Mouse (Mus musculus) mature B cell (primary cell): Measurements from ENCODE around the gene Rbfox3.

ENCODE experiments used
- in situ Hi-C: fragments of 300-500 bp; cut with MboI; formaldehyde crosslinking; loops from 2 replicates; pipeline ENCODE4 v1.14.3; 2019

The Rbfox3 gene

GRCm38 (mm10) chr11:118550773-118551520 lies 360.4 kb downstream of the Rbfox3 start:
- in situ Hi-C loops: no loop called here

GRCm38 (mm10) chr11:118548242-118548641 lies 363.2 kb downstream of the Rbfox3 start:
- in situ Hi-C loops: no loop called here

- in situ Hi-C loops: no loop called here
Measured at GRCm38 (mm10) chr11:118546269-118546668, 365.1 kb downstream of the Rbfox3 start.

GRCm38 (mm10) chr11:118545690-118546089 lies 365.7 kb downstream of the Rbfox3 start:
- in situ Hi-C loops: no loop called here

- in situ Hi-C loops: no loop called here
Measured at GRCm38 (mm10) chr11:118544564-118544963, 366.8 kb downstream of the Rbfox3 start.

- in situ Hi-C loops: no loop called here
Measured at GRCm38 (mm10) chr11:118542906-118543305, 368.5 kb downstream of the Rbfox3 start.

- in situ Hi-C loops: no loop called here
Measured at GRCm38 (mm10) chr11:118540411-118541026, 370.9 kb downstream of the Rbfox3 start.

- in situ Hi-C loops: no loop called here
Measured at GRCm38 (mm10) chr11:118538008-118538407, 373.4 kb downstream of the Rbfox3 start.

GRCm38 (mm10) chr11:118534382-118535092 lies 376.9 kb downstream of the Rbfox3 start:
- in situ Hi-C loops: no loop called here

- in situ Hi-C loops: no loop called here
Measured at GRCm38 (mm10) chr11:118530313-118530712, 381.1 kb downstream of the Rbfox3 start.

GRCm38 (mm10) chr11:118528761-118529160 lies 382.6 kb downstream of the Rbfox3 start:
- in situ Hi-C loops: no loop called here

GRCm38 (mm10) chr11:118525059-118525458 lies 386.3 kb downstream of the Rbfox3 start:
- in situ Hi-C loops: no loop called here

- in situ Hi-C loops: no loop called here
Measured at GRCm38 (mm10) chr11:118523496-118524145, 387.8 kb downstream of the Rbfox3 start.

GRCm38 (mm10) chr11:118520932-118521331 lies 390.5 kb downstream of the Rbfox3 start:
- in situ Hi-C loops: no loop called here

GRCm38 (mm10) chr11:118520251-118520650 lies 391.1 kb downstream of the Rbfox3 start:
- in situ Hi-C loops: no loop called here

GRCm38 (mm10) chr11:118518743-118519142 lies 392.7 kb downstream of the Rbfox3 start:
- in situ Hi-C loops: no loop called here

GRCm38 (mm10) chr11:118517924-118518323 lies 393.5 kb downstream of the Rbfox3 start:
- in situ Hi-C loops: no loop called here

GRCm38 (mm10) chr11:118512257-118512910 lies 399.0 kb downstream of the Rbfox3 start:
- in situ Hi-C loops: no loop called here

GRCm38 (mm10) chr11:118511851-118512250 lies 399.5 kb downstream of the Rbfox3 start:
- in situ Hi-C loops: no loop called here

- in situ Hi-C loops: no loop called here
Measured at GRCm38 (mm10) chr11:118508341-118508740, 403.1 kb downstream of the Rbfox3 start.

- in situ Hi-C loops: no loop called here
Measured at GRCm38 (mm10) chr11:118507904-118508303, 403.5 kb downstream of the Rbfox3 start.

GRCm38 (mm10) chr11:118507095-118507494 lies 404.3 kb downstream of the Rbfox3 start:
- in situ Hi-C loops: no loop called here
